Mouse (Mus musculus) midbrain, embryonic 12.5 days (tissue): Measurements from ENCODE around the gene Rplp1. TPM values are rescaled to one million over a fixed set of nuclear protein-coding genes. Genes with fewer than 3 reads are reported as not detected.
A peak's percentile ranks its signal among the peaks of the same experiment; 100 is the strongest.

Experiments used
- ATAC-seq: fragments of 200-750 bp; cut with Nextera tagmentation; 2 replicates; pipeline ENCODE4 v1.8.0; 2017; ENCODE audit warnings: low read depth, moderate TSS enrichment, moderate library complexity; ENCODE audit not compliant: low FRiP score
- H3K27ac ChIP-seq: fragments of 300-500 bp; sonication (generic); replicated peaks from 2 replicates; pipeline ENCODE4 v1.5.1; 2016; ENCODE audit warnings: mild to moderate bottlenecking
- H3K27me3 ChIP-seq: fragments of 300-500 bp; sonication (generic); 2 replicates; pipeline ENCODE4 v1.6.1; 2016; ENCODE audit warnings: mild to moderate bottlenecking
- H3K36me3 ChIP-seq: fragments of 300-500 bp; sonication (generic); 2 replicates; pipeline ENCODE4 v1.6.1; 2016
- H3K4me1 ChIP-seq: fragments of 300-500 bp; sonication (generic); 2 replicates; pipeline ENCODE4 v1.6.1; 2016
- H3K4me2 ChIP-seq: fragments of 300-500 bp; sonication (generic); replicated peaks from 2 replicates; pipeline ENCODE4 v1.6.1; 2016; ENCODE audit warnings: mild to moderate bottlenecking, moderate library complexity
- H3K4me3 ChIP-seq: fragments of 300-500 bp; sonication (generic); 2 replicates; pipeline ENCODE4 v1.5.1; 2016; ENCODE audit warnings: mild to moderate bottlenecking
- H3K9ac ChIP-seq: fragments of 300-500 bp; sonication (generic); replicated peaks from 2 replicates; pipeline ENCODE4 v1.6.1; 2016; ENCODE audit warnings: mild to moderate bottlenecking, moderate library complexity
- H3K9me3 ChIP-seq: fragments of 300-500 bp; sonication (generic); 2 replicates; pipeline ENCODE4 v1.6.1; 2016; ENCODE audit warnings: mild to moderate bottlenecking
- WGBS: fragments of 180-500 bp; shearing (Covaris S2); methylation state at CpG from one replicate; pipeline ENCODE4 v1.1.7; 2016; 5-methylcytosine and 5-hydroxymethylcytosine counted together
- polyA plus RNA-seq: library from polyadenylated mRNA; unstranded; fragments of >200 nt; fragmentation: Nextera tagmentation; extraction: Ambion mirVana; gene quantifications from 2 replicates; pipeline ENCODE4 v1.2.1, GENCODE M21; 2016

Rplp1 gene
- polyA plus RNA-seq, 1 experiment from 2014 or later: 790 TPM

GRCm38 (mm10) chr9:61871839-61872238, 42.5 kb downstream of the Rplp1 start:
- ATAC-seq: peak; percentile 65
- Histone ChIP-seq H3K27me3 (peaks cover 3% of the 10 kb centered on the region; the same call in 1 of the 2 replicates), H3K36me3 (no peaks in the 10 kb centered on the region), H3K9me3 (no peaks in the 10 kb centered on the region), H3K4me3 (no peak overlapping the region), H3K9ac (no peak overlapping the region), H3K27ac (peak overlapping the region; percentile 90), H3K4me2 (0 out of 2 replicates have a peak overlapping the region, but pooled peaks have one; percentile 4), H3K4me1 (peaks cover 43% of the 10 kb centered on the region)
- 28% methylated on average over 6 of the region's 6 CpGs for WGBS

- 84% methylated on average over 11 of the region's 11 CpGs for WGBS
- ATAC-seq: no peak
These were observed 46.7 kb downstream of the Rplp1 start for GRCm38 (mm10) chr9:61867659-61868058.

More at GRCm38 (mm10) chr9:61867659-61868058, 46.7 kb downstream of the Rplp1 start:
- Histone ChIP-seq H3K4me3 (no peak overlapping the region), H3K4me2 (no peak overlapping the region), H3K36me3 (no peaks in the 10 kb centered on the region), H3K27ac (no peak overlapping the region), H3K4me1 (peaks cover 16% of the 10 kb centered on the region), H3K27me3 (no peaks in the 10 kb centered on the region), H3K9ac (no peak overlapping the region), H3K9me3 (no peaks in the 10 kb centered on the region)

Other genes with a start within 250 kb of the Rplp1 start
- 87.7 and 90.2 TPM in 2 replicates for gene Kif23, start 32.2 kb upstream of the Rplp1 start, polyA plus RNA-seq
- 0.48 and 1.0 TPM in 2 replicates for gene Paqr5, start 112.3 kb upstream of the Rplp1 start, polyA plus RNA-seq
- 18.9 and 22.1 TPM in 2 replicates for gene Glce, start 208.1 kb upstream of the Rplp1 start, polyA plus RNA-seq